Mouse (Mus musculus) c-Kit-negative CD71-positive TER-119-positive erythroid progenitor cells, embryonic 14.5 days (primary cell): ENCODE measurements around the gene Cib2.

Source experiments
- DNase-seq: peaks from one replicate; pipeline ENCODE4 v3.0.0-alpha.2; 2013; ENCODE audit warnings: low read depth, low spot score

Cib2 gene

DNA sequence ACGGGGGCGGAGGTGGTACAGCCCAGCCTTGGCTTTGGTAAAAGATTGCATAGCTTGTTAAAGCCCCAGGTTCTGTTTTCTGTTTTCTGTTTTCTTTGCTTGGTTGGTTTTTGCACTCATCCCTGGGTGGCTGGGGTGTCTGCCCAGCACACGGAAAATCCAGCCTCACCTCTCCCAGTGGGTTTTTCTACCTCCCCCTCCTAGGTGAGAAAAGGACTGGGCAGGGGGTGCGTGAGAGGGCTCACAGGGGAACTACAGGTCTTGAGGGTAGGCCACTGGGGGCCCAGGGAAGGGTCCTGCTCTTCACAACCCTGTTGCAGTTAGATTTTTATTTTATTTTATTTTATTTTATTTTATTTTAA lies 15.1 kb downstream of the Cib2 start:
- no peak for DNase-seq

GRCm38 (mm10) chr9:54544212-54544953 lies 15.6 kb downstream of the Cib2 start:
- no peak for DNase-seq

DNA sequence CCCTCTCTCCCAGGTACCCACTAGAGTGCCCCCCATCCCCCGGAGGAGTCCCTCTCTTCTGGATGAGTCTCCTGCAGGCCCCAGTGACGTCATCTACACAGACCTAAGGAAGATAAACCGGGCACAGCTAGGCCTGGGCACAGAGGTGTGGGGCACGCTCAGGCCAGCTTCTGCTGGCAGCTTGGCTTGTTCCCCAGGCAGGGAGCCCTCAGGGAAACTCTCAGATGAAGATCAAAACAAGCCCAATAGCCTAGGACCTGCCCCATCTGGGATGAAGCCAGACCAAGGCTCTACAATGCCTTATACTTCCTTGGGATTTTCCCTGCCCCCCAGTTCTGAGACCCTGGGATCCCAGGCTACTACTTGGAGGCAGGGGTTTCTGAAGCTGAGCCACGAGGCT lies 19.2 kb downstream of the Cib2 start:
- no peak for DNase-seq

GRCm38 (mm10) chr9:54538684-54539083 lies 21.3 kb downstream of the Cib2 start, which contains the start of gene Sh2d7:
Gene Sh2d7 (plus strand): TSS chr9:54538984.
- DNase-seq, result no peak

GRCm38 (mm10) chr9:54538244-54538643 lies 21.8 kb downstream of the Cib2 start:
- DNase-seq, result no peak

GRCm38 (mm10) chr9:54537480-54537879 lies 22.5 kb downstream of the Cib2 start:
- no peak for DNase-seq

- DNase-seq, result no peak
Observed at GRCm38 (mm10) chr9:54537030-54537429, 23.0 kb downstream of the Cib2 start.

DNA sequence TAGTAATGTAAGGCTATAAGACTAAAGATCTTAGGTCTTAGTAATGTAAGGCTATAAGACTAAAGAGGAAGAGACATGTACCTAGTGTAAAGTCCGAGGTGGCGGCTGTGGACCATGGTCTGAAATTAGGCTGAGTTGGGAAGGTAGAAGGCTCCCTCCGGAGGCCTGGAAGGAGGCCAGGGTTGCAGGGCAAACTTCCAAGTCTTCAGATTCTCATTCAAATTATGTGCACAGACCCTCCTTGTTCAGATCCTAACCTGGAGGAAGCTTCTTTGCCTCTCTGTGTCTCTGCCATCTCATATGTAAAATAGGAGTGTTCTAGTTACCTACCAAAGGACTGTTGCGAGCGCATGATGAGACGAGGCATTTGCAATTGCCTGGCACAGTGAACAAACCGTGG lies 23.8 kb downstream of the Cib2 start:
- DNase-seq, result no peak

- DNase-seq, result no peak
Observed at GRCm38 (mm10) chr9:54533975-54534374, 26.0 kb downstream of the Cib2 start.

DNA sequence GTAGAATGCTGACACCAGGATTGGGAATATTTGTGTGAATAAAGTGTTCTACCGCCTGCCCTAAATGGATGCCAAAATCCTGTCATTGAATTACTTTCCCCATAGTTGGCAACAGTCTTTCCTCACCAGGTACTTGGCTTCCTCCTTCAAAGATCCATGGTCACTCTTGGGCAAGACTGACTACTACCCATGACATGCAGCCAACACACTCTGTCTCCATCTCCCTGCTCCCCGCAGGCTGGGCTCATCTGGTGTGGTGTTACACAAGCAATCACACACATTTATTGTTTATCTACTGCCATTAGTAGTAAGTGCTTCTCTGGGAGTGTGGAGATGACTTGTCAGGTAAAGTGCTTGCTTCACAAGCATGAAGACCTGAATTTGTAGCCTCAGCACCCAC lies 27.1 kb downstream of the Cib2 start:
- no peak for DNase-seq

DNA sequence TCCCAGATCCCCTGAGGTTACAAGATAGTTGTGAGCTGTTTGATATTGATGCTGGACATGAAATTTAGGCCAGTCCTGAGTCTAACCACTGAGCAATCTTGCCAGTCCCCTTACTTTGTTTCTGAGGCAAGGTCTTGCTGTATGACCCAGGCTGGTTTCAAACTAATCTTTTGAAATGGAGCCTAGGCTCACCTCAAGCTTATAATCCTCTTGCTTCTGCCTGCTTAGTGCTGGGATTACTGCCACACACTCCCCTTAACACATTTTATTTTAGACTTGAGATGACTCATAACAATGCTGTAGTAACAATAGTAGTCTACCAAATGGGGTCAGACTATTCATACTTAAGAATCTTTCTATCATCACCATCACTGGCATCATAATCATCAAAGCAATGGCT lies 28.6 kb downstream of the Cib2 start:
- no peak for DNase-seq

- no peak for DNase-seq
Observed at GRCm38 (mm10) chr9:54530836-54531235, 29.2 kb downstream of the Cib2 start.

GRCm38 (mm10) chr9:54529950-54530349 lies 30.1 kb downstream of the Cib2 start:
- DNase-seq, result no peak

GRCm38 (mm10) chr9:54527694-54528093 lies 32.3 kb downstream of the Cib2 start:
- no peak for DNase-seq

GRCm38 (mm10) chr9:54520286-54520685 lies 39.7 kb downstream of the Cib2 start:
- no peak for DNase-seq

- DNase-seq, result no peak
Observed at GRCm38 (mm10) chr9:54518921-54519320, 41.1 kb downstream of the Cib2 start.

DNA sequence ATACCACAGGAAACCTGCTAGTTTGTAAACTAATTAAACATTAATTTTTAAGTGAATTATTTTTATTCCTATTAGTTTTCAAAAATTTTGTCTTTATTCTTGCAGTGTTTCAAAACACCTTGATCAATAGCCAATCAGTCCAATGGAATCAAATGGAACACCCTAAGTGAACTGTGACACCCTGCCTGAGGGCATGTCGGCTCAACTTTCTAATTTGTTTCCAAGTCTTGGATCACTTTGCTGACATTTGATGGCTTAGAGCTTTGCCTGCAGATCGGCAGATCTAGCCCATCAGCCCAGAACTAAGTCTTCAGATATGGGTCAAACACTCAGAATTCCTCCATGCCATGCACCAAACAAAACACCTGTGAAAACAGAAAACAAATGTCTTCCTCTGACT lies 44.0 kb downstream of the Cib2 start:
- no peak for DNase-seq

DNA sequence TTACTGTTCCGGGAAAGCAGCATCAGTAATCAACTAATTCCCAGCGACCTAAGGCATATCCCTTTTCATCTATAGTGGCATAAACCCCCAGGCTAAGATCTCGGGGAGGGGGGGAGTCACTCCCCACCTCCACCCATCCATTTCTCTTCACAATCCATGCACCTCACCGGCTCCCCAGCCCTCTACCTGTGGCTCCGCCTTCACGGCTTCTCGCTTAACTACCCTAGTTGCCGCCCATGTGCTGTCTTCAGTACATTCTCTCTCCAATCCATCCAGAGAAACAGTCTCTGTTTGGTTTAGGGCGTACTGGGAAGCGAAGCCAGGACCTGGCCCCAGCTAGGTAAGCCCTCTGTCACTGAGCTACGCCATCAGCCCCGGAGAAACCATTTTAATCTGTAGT lies 57.1 kb downstream of the Cib2 start:
- no peak for DNase-seq

- DNase-seq, result no peak
Observed at GRCm38 (mm10) chr9:54502111-54502495, 57.9 kb downstream of the Cib2 start.

- no peak for DNase-seq
Observed at GRCm38 (mm10) chr9:54501453-54502110, 58.4 kb downstream of the Cib2 start, which contains the start of gene Dmxl2. Gene Dmxl2 (minus strand): TSS chr9:54501626.

GRCm38 (mm10) chr9:54500832-54501452 lies 59.1 kb downstream of the Cib2 start:
- no peak for DNase-seq

GRCm38 (mm10) chr9:54499791-54500190 lies 60.2 kb downstream of the Cib2 start:
- DNase-seq, result no peak

DNA sequence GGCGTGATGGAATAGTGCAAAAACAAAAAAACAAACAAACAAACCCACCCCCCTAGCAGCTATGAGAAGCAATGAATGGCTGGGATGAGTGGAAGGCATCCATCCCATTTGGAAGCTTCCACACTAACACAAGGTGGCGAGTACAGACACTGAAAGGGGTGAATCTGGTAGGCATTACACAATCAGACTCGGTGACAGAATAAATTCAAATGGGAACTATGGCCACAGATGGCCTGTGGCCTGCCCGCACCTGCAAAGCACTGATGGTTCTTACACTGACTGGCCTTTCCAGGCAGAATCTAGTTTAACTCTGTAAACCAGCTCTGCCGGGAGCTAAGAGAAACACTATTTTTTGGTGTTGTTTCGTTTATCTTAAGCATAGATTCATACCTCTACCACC lies 60.7 kb downstream of the Cib2 start:
- no peak for DNase-seq
